Mouse (Mus musculus): ENCODE results near the gene Schip1.

Schip1 gene

DNA sequence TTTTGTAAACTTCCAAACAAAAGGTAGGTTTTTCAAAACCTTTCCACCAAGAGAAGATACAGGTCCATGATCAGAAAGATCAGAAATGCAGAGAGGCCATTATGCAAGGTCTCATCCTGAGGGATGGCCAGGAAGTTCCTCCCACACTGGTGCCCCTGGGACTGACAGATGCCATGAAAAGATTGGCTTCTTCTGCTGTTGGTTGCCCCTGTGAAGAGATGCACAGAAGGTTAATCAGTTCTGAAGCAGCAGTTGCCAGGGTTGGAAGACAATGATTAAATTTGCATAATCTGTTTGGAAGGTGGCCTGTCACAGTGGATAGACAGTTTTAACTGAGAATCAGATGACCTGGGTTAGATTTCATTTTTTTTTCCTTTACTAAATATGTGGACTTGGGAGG, 319.1 kb downstream of the Schip1 start:
- no peak for DNase-seq (ENCODE audit: low read depth, low spot score)

DNA sequence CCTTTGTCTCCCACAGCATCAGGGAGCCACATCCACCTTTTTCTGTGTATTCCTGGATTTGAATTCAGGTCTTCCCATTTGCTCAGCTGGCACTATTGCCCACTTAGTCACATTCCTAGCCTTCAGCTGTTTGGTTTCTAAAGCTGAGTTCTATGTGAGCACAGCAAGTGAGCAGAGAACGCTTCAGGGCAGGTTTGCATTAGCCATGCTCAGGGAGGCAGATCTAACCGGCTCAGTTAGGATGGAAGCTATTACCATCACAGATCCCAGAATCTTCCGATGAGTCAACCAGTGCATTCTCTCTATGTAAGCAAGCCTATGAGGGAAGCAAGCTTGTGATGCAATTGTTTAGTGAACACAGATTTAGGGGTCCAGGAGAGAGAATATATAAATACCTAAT, 320.9 kb downstream of the Schip1 start:
- no peak for DNase-seq (ENCODE audit: low read depth, low spot score)

GRCm38 (mm10) chr3:68388023-68388422, 323.4 kb downstream of the Schip1 start:
- no peak for DNase-seq (ENCODE audit: low read depth, low spot score)

DNA sequence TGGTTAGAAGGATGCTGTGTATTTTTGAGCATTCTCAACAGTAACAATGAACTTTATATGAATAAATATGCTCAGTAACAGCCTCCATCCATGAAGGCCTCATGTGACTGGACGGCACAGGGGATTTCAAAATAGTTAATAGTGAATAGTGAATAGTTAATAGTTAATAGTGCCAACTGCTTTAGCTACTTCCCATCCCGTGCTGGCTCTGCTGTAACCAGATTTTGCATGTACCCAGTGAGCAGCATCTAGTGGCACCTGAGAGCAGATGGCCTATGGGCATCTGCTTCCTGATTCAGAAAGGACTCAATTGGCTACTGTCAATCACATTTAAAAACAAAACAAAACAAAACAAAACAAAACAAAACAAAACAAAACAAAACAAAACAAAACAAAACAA, 329.0 kb downstream of the Schip1 start:
- no peak for DNase-seq (ENCODE audit: low read depth, low spot score)

DNA sequence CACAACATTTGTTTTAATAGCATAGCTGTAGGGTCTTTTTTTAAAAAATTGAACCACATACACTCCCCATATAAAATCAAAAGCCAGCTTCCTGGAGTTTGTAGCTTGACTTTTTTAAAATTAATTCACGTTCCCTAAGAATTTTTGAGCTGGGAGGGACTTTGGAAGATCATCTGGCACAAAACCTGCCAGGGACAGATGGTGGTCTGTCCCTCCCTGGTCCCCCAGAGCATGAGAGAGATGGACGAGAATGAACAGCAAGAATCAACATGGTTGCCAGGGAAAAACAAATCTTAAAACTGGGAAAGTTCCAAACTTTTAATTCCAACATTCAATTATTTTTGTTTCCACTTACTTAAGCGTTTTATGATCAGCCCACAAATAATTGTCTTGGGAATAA, 334.1 kb downstream of the Schip1 start:
- no peak for DNase-seq (ENCODE audit: low read depth, low spot score)

- no peak for DNase-seq (ENCODE audit: low read depth, low spot score)
Measured at GRCm38 (mm10) chr3:68400121-68400520, 335.5 kb downstream of the Schip1 start.

GRCm38 (mm10) chr3:68403343-68403742, 338.7 kb downstream of the Schip1 start:
- no peak for DNase-seq (ENCODE audit: low read depth, low spot score)

GRCm38 (mm10) chr3:68403783-68404217, 339.2 kb downstream of the Schip1 start:
- no peak for DNase-seq (ENCODE audit: low read depth, low spot score)

DNA sequence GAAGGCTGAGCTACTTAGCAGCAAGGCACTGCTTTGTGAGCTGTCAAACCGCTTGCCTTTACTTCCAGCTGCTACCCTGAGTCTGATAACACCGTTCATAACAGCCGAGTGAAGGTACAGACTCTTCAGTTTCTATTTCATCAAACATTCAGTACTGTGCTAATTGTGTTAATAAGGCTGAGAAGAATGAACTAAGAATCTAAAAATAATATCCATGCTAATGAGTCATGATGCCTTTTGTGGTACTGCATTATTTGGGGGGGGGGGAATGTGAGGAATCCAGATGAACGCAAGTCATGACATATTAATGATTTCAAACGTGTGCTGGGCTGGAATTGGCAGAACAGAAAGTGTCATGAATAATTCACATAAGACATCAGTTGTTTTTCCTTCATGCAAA, 341.1 kb downstream of the Schip1 start:
- no peak for DNase-seq (ENCODE audit: low read depth, low spot score)

- no peak for DNase-seq (ENCODE audit: low read depth, low spot score)
Measured at GRCm38 (mm10) chr3:68412262-68412661, 347.7 kb downstream of the Schip1 start.

DNA sequence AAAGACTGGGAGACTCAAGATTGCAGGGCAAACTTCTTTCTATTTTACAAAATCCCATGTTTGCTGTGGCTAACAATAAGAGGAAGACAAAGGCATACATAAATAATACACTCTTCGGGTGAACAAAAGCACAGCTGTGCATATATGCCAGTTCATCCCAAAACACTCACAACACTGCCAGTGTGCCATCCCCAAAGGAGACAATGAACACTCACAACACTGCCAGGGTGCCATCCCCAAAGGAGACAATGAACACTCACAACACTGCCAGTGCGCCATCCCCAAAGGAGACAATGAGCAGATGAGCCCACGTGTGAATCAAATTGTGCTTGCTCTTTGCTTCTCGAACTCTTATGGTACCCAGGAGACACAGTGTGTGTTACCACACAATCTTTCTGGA, 355.2 kb downstream of the Schip1 start:
- no peak for DNase-seq (ENCODE audit: low read depth, low spot score)

- no peak for DNase-seq (ENCODE audit: low read depth, low spot score)
Measured at GRCm38 (mm10) chr3:68420927-68421326, 356.3 kb downstream of the Schip1 start.

DNA sequence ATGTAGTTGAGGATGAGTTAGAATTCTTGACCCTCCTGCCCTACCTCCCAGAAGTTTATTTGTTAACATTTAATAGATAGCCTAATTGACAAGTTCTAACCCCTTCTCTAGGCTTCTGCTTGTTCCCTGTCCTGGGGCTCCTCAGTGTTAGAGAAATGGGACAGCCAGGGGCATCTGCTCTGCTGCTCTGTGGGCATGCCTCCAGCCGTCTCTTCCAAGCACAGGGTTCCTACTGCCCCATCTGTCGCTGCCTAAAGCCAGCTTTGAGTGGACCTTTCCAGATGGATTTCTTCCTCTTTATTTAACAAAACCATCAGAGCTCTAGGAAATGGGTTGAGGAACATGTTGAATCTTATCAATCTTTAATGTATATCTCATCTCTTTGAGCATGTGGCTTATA, 357.2 kb downstream of the Schip1 start:
- DNase-seq (ENCODE audit: low read depth, low spot score): no peak

DNA sequence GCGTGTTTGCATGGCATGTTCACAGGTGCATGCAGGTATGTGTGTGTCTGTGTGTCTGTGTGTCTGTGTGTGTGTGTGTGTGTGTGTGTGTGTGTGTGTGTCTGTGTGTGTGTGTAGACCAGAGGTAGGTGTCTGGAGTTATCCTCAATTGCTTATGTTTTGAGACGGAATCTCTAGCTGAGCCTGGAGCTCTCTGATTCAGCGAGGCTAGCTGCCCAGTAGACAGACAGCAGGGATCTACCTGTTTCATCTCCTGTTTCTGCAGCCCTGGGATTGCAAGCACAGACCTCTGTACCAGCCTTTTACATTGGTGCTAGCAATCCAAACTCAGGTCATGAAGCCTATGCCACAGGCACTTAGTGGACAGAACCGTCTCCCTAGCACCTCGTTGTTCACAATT, 363.5 kb downstream of the Schip1 start:
- DNase-seq (ENCODE audit: low read depth, low spot score): no peak

GRCm38 (mm10) chr3:68434435-68434834, 369.8 kb downstream of the Schip1 start:
- no peak for DNase-seq (ENCODE audit: low read depth, low spot score)

DNA sequence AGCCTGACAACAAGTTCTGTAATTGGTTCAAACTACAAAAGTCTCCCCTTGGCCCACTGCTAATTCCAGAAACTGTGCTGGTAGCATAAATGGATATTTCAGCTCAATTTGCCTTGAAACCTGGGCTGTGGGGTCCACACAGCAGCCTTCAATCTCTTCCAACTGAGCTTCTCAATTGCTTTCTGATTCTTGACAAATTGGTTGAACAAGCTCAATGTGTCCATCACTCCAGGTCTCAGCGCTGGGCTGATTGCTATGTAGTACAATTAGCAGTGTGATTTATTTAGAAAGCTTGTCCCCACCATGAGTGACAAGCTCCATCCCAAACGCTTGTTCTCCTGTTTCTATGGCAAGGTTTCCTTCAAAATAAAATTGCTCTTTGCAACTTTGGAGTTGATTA, 370.3 kb downstream of the Schip1 start:
- no peak for DNase-seq (ENCODE audit: low read depth, low spot score)

- no peak for DNase-seq (ENCODE audit: low read depth, low spot score)
Measured at GRCm38 (mm10) chr3:68448480-68448879, 383.9 kb downstream of the Schip1 start.

DNA sequence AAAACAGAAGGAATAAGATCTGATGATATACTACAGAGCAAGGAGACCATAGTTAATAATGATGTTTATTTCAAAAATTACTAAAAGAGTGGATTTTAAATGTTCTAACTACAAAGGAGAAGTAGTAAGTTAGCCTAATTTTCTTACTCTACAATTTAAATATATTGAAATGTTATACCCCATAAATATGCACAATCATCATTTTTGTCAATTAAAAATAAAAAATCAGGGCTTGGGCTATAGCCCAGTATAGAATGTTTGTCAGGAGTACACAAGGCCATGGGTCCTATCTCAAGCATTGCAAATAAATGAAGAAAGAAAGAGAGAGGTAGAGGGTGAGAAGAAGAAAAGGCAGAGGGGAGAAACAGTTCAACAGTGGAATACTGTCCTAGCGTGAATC, 387.0 kb downstream of the Schip1 start:
- no peak for DNase-seq (ENCODE audit: low read depth, low spot score)

DNA sequence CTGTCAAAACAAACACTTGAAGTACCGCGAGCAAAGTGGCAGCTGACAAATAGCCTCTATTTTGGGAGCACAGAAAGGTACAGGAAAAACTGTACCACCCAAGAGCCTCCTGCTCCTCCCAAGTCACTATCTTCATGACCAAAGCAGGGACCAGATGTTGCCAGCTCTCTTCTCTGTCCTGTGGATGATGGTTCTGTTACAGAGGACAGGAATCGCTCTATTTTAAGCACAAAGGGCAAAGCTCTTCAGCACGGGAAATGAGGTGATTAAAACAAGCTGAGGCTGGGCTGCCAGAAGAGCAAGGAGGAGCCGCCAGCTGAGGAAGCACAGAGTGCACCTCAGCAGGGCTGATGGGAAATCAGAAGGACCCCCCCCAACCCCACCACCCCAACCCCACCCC, 388.7 kb downstream of the Schip1 start:
- DNase-seq (ENCODE audit: low read depth, low spot score): no peak

DNA sequence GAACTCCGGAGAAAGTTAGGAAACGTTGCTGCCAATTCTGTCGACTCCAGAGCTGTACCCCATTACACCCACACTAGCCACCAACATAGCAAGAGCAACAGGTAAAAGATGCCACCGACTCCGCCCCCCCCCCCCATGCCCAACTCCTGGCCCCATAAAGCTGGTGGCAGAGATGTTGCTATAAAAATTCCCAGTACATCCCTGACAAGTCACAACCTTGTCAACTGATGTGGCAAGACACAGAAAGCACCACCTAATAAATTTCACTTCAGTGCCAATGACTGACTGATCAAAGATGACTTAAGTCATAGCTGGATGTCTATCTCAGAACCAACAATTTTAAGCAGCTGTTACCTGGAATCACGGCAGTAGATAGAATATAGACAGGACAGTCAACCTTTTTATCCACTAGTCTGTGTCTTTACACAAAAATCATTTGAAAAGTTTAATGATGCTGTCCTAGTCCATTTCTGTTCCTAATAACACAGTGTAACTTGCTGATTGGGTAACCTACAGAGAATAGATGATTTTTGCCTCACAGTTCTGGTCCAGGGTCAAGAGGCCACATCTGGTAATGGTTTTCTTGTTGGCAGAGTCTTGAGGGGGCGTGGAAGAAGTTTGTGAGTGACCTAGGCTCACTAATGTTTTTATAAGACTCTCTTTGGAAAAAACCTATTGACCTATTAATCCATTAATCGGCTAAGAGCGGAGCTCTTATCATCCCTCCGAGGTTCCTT, 389.3 kb downstream of the Schip1 start:
- DNase-seq (ENCODE audit: low read depth, low spot score): no peak

- no peak for DNase-seq (ENCODE audit: low read depth, low spot score)
Measured at GRCm38 (mm10) chr3:68466643-68467042, 402.0 kb downstream of the Schip1 start.

GRCm38 (mm10) chr3:68467941-68468687, 403.5 kb downstream of the Schip1 start:
- peak; percentile 36 for DNase-seq (ENCODE audit: low read depth, low spot score)

GRCm38 (mm10) chr3:68469643-68470042, 405.0 kb downstream of the Schip1 start:
- DNase-seq (ENCODE audit: low read depth, low spot score): no peak
